Mouse (Mus musculus): ENCODE results near the gene Cdh24. TPM values are rescaled to one million over a fixed set of nuclear protein-coding genes. Genes with fewer than 3 reads are reported as not detected.
"Not testable (repeated sequence)": the region's sequence is repeated elsewhere in the genome, so short reads cannot be mapped to it uniquely, and the experiment has no call there.

Gene Cdh24
- total RNA-seq, 2 experiments from 2014 or later: 0.95 to 1.4 TPM

DNA sequence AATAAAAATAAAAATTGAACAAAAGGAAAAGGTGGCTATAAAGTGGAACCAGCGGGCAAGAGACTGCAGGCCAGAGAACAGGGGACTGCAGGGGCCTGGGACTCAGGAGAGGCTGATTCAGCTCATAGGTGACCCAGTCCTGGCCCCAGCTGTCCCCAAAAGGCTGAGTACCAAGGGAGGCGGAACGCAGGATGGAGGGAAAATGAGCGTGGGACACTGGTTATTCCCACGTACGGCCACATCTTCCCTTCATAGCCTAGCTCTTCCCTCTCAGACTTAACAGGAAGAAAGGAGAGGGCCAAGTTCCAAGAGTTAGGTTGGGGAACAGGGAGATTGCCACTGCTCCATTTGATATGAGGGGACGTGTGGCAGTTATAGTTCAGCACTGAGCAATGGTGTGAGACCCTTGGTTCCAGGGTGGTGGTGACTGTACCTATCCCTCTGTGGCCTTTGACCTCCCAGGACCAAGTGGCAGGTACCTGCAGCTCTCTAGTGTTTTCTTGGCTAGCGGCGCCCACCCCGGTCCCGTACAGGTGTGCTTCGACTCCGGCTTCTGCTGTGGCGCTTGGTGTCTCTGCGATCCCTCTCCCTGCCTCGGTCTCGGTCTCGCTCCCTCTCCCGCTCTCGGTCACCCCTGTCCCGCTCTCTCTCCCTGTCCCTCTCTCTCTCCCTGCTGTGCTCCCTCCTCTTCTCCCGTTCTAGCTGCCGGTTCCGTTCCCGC, 1.2 kb upstream of the Cdh24 start:
- DNase-seq: no peak

- no peak for DNase-seq
These were observed 239 bp downstream of the Cdh24 start, which contains the start of gene Gm17606 for GRCm38 (mm10) chr14:54640946-54641304. Gm17606 (plus strand) TSS chr14:54640952.

GRCm38 (mm10) chr14:54640121-54640520, 1.0 kb downstream of the Cdh24 start:
- no peak for DNase-seq

GRCm38 (mm10) chr14:54638210-54638609, 3.0 kb downstream of the Cdh24 start:
- no peak for DNase-seq

GRCm38 (mm10) chr14:54636954-54637353, 4.2 kb downstream of the Cdh24 start:
- DNase-seq: peak; percentile 53 to 69

GRCm38 (mm10) chr14:54634182-54634581, 7.0 kb downstream of the Cdh24 start:
- peak; percentile 43 to 46 for DNase-seq

DNA sequence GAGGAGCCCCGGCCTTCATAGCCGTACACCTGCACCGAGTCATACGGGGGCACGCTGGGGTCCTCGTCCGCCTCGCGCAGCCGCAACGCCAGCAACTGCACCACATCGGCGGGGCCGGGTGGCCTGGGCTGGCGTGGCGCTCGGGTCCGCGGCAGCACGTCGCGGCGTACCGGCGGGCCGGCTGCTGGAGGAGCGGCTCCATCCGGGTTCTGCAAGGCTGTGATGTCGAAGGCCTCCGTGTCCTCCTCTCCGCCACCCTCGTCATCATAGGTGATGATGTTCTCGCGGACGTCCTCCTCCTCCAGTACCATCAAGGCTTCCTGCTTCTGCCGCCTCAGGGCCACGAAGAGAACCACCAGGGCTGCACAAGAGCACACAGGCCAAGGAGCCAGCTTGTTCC, 8.9 kb downstream of the Cdh24 start:
- DNase-seq: no peak

- no peak for DNase-seq
These were observed 9.9 kb downstream of the Cdh24 start for GRCm38 (mm10) chr14:54631240-54631599.

DNA sequence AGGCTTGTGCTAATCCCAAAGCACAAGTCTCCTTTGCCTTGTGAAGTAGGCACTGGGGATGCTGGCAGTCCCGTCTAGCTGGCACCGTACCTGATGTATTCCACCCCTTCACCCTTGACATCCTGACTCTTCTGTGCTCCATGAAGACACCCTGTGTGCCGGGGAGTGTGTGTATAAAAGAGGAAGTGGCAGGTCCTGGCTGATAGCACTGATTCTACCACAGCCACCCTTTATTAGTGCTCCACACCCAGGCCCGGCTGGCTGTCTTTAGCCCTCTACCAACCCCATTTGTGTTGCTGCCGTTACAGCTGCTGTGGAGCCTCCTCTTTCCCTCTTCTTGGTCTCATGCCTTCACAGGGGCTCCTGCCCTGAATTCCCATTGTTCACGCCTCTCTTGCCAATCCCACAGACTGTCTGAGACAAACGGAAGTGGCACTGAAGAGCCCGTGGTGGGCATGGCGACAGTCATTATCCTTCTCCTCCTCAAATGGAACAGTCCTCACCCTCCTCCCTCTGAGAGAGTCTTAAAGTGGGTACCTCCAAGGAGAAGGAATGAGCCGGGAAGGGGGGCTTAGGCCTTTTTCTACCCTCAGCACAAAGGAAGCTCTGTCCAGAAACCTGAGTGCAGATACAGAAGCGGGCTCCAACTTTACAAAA, 10.5 kb downstream of the Cdh24 start:
- DNase-seq: no peak

DNA sequence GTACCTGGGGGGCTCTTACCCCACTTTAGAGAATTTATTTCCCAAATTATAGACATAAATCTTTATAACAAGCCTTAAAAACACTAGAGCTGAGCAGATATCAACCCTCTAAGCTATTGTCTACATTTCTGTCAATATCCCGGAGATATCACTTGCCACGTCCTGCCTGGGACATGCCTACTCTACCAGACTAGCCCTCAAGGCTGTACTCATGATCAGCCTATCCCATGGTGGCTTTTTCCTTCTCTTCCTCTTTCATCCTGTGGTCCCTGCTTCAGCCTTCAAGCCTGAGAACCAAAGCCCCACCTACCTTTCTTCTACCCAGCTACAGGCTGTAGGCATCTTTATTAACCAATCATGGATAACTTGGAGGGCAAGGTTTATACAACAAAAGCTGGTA, 11.4 kb downstream of the Cdh24 start:
- no peak for DNase-seq

DNA sequence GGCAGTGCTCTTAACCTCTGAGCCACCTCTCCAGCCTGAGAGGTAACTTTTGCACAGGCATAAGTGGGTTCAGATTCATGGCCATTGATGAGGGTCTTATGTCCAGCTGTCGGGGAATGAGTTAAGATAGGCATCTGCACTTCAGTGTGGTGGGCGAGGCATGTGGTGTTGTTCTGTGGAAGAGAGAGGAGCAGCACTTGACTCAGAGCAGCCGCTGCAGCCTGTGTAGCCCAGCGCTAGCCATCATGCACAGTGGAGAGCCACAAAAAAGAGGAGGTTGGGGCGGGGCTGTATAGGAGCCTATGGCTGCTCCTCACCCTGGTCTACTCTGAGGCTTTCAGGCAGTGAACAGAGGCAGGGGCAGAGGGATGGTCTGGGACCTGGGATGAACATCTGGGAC, 13.1 kb downstream of the Cdh24 start:
- DNase-seq: no peak

GRCm38 (mm10) chr14:54624976-54625375, 16.2 kb downstream of the Cdh24 start:
- no peak for DNase-seq

DNA sequence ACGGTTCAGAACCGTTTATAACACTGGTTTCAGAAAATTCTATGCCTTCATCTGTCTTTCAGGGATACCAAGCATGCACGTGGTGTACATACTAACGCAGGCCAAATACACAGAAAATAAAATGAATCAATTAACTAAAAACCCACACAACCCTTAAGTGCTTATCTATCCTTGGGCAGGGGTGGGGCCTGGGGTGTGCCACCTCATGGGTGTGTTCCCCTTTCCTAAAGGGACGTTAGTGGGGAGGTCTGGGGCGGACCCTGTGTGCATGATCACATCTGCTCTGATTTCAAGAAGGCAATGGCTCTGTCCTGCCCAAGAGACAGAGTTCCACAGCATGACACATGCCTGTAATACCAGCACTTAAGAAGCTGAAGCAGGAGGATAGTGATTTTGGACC, 17.8 kb downstream of the Cdh24 start:
- DNase-seq: no peak

GRCm38 (mm10) chr14:54621133-54621532, 20.0 kb downstream of the Cdh24 start, which contains the start of gene Psmb11:
Psmb11 (plus strand) TSS chr14:54621433.
- DNase-seq: no peak

GRCm38 (mm10) chr14:54617897-54618365, 23.2 kb downstream of the Cdh24 start, which contains the start of gene Psmb5:
Psmb5 (minus strand) TSS chr14:54618022.
- DNase-seq: peak; percentile 88 to 89

GRCm38 (mm10) chr14:54617152-54617896, 23.8 kb downstream of the Cdh24 start:
- DNase-seq: peak in 1 of 2 experiments; percentile 37

GRCm38 (mm10) chr14:54616226-54616825, 24.8 kb downstream of the Cdh24 start:
- DNase-seq: no peak

DNA sequence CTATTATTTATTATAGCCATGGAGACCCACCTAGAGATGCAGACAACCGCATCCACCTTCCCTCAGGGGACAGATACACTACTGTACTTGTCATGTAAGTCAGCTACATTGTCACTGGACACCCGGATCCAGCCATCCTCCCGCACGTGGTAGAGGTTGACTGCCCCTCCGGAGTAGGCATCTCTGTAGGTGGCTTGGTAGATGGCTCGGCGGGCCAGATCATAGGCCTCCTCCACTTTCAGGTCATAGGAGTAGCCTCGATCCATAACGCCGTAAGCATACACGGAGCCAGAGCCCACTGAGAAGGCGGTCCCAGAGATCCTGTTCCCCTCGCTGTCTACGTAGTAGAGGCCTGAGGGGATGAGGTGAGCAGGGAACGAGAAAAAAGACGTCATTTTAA, 27.0 kb downstream of the Cdh24 start:
- not testable (repeated sequence) for DNase-seq

DNA sequence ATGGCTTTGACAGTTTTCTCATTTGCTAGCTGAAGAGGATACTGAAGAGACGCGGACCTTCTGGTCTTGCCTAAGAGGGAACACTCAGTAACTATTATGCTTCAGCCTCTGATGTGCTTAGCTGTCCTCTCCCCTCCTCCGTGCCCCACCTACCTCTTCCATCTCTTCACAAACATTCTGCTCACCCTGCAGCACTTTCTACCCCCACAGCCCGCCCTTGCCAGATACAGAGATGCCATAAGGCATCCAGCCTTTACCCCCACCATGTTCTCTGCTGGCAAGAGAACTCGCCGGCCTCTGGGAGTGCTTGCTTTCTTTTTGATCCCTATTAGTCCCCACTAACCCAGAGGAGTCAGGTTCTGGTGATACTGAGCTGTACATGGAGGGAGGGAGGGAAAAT, 30.5 kb downstream of the Cdh24 start:
- no peak for DNase-seq

DNA sequence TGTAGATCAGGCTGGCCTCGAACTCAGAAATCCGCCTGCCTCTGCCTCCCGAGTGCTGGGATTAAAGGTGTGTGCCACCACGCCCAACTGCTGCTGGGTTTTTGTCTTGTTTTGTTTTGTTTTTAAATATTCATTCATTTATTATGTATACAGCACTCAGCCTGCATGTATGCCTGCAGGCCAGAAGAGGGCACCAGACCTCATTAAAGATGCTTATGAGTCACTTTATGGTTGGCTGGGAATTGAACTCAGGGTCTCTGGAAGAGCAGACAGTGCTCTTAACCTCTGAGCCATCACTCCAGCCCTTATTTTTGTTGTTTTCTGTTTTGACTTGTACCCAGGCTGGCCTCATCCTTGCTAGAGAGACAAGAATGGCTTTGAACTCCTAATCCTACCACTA, 31.2 kb downstream of the Cdh24 start:
- DNase-seq: peak in 1 of 2 experiments; percentile 62

- no peak for DNase-seq
These were observed 31.9 kb downstream of the Cdh24 start for GRCm38 (mm10) chr14:54609245-54609644.

DNA sequence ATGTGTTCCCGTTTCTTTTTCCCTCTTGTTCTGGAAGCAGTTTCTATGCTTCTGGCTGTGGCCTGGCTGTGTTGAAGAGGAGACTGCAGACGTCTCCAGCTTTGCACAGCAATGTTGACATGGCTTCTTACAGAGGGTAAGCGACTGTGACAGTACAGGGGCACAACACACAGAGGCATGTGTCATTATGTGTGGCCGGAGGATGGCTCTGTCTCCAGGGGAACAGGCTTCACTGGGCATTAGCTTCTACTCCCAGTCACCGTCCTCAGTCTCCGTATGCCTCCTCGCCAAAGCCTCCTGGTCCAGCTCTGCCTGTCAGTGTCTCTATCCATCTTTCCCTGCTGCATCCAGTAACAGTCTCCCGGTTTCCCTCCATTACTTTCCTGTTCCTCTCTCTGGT, 33.9 kb downstream of the Cdh24 start:
- no peak for DNase-seq
